ENCODE assay signal across 8 mouse cellular contexts in genomic region chr14:54781610-54782365, GRCm38 (mm10). TPM values are rescaled to one million over a fixed set of nuclear protein-coding genes. Genes with fewer than 3 reads are reported as not detected.
DNase-seq lines count a peak whose midpoint lies in the region; ATAC-seq and TF ChIP-seq lines count a peak whose summit lies in the region.

Gene Slc7a8 (minus strand): TSS chr14:54781946.

- no peak for ATAC-seq in G1E (ENCODE audit: extremely low read depth, insufficient number of reproducible peaks, low FRiP score, poor library complexity, severe bottlenecking)
- ATAC-seq in hindbrain, embryonic 11.5 days (ENCODE audit: low FRiP score) = peak; percentile 72

- H3K4me2 ChIP-seq in hindbrain, embryonic 11.5 days (replicated peaks; ENCODE audit: low read depth, low read length) = peak within 1 kb of the TSS; percentile 89

- no peaks in the 10 kb centered on the region for H3K27me3 ChIP-seq in G1E (ENCODE audit: insufficient read depth, low read length)
- H3K27me3 ChIP-seq in hindbrain, embryonic 11.5 days (ENCODE audit: control insufficient read depth, insufficient read depth, low read length) = peaks cover 6% of the 10 kb centered on the region

- WGBS in hindbrain, embryonic 11.5 days = 1% methylated on average over 37 of the region's 37 CpGs

- peaks cover 27% of the 10 kb centered on the region for H3K36me3 ChIP-seq in G1E (replicated peaks)
- no peaks in the 10 kb centered on the region for H3K36me3 ChIP-seq in hindbrain, embryonic 11.5 days (ENCODE audit: control insufficient read depth, insufficient read depth, low read length)

- peak within 1 kb of the TSS; percentile 84 for H3K4me3 ChIP-seq in G1E (ENCODE audit: low read depth, low read length)
- H3K4me3 ChIP-seq in hindbrain, embryonic 11.5 days (ENCODE audit: low read depth, low read length) = peak within 1 kb of the TSS; percentile 35

- H3K9me3 ChIP-seq in G1E (replicated peaks) = no peaks in the 10 kb centered on the region
- no peaks in the 10 kb centered on the region for H3K9me3 ChIP-seq in hindbrain, embryonic 11.5 days (ENCODE audit: control insufficient read depth, low read length)

- no peak within 1 kb of the TSS for H3K27ac ChIP-seq in hindbrain, embryonic 11.5 days (ENCODE audit: low read depth, low read length)

- TF ChIP-seq CTCF in G1E (IDR thresholded peaks at IDR 0.05; ENCODE audit: low read depth, low read length) = no peak

- H3K9ac ChIP-seq in hindbrain, embryonic 11.5 days (ENCODE audit: low read depth, low read length) = peak within 1 kb of the TSS; percentile 54

- H3K4me1 ChIP-seq in G1E (ENCODE audit: insufficient read depth, low read depth, low read length) = peaks cover 75% of the 10 kb centered on the region
- H3K4me1 ChIP-seq in hindbrain, embryonic 11.5 days (replicated peaks; ENCODE audit: control insufficient read depth, insufficient read depth, low read length) = no peaks in the 10 kb centered on the region

- peak; percentile 43 for DNase-seq in G1E (ENCODE audit: low spot score)
- DNase-seq in cerebellum, adult 9-10 months = peak; percentile 88
- peak; percentile 45 to 71 for DNase-seq in frontal cortex, postnatal 14 days (ENCODE audit: low spot score in 2 of 2)
- peak; percentile 73 for DNase-seq in hindbrain, embryonic 11.5 days (ENCODE audit: low spot score)
- peak; percentile 65 to 72 for DNase-seq in layer of hippocampus, postnatal 14 days (ENCODE audit: low spot score in 2 of 2)
- DNase-seq in lung, postnatal 25 days (ENCODE audit: low spot score) = peak; percentile 26
- peak; percentile 69 for DNase-seq in retina, embryonic 14.5 days (ENCODE audit: low spot score)
- DNase-seq in urinary bladder, adult 2 months (ENCODE audit: low spot score) = peak; percentile 47

RNA-seq across cellular contexts. Expression of gene Slc7a8, which starts in this region (rescaled TPM):
- total RNA-seq in G1E (2014; fragmentation: Nextera tagmentation) (325 and 329 TPM in 2 replicates), G1E (2017) (45.0 and 54.9 TPM in 2 replicates)
- polyA plus RNA-seq in G1E (2012) = 191 and 199 TPM in 2 replicates
- polyA plus RNA-seq in hindbrain, embryonic 11.5 days (2014; fragmentation: Nextera tagmentation; extraction: Ambion mirVana) = 2.8 and 3.3 TPM in 2 replicates
- 10 to 100 TPM; 66.1 to 66.2 TPM for total RNA-seq in layer of hippocampus, postnatal 14 days (2021)
- 20.0 and 27.4 TPM in 2 replicates for polyA plus RNA-seq in urinary bladder, adult 2 months (2012; rRNA removed)

Comparison
In these comparisons a context has a peak if more than half of its experiments do, and no peak if none do; other contexts are left out.
1. DNase-seq: peak in every context shown above with its lines; median percentile 88 in cerebellum, adult 9-10 months; 73 in hindbrain, embryonic 11.5 days; 69 in retina, embryonic 14.5 days; 68 in layer of hippocampus, postnatal 14 days; 58 in frontal cortex, postnatal 14 days; 47 in urinary bladder, adult 2 months; 43 in G1E; 26 in lung, postnatal 25 days.